8 mouse cellular contexts compared by ENCODE assay signal in genomic region chr5:35893093-35893804, GRCm38 (mm10). TPM values are rescaled to one million over a fixed set of nuclear protein-coding genes. Genes with fewer than 3 reads are reported as not detected.
DNase-seq lines count a peak whose midpoint lies in the region; ATAC-seq and TF ChIP-seq lines count a peak whose summit lies in the region.

Gene Afap1 (plus strand): TSS chr5:35893319.

- H3K4me1 ChIP-seq in cortical plate, adult 2 months (ENCODE audit: control insufficient read depth, insufficient read depth, low read length): peaks cover 2% of the 10 kb centered on the region
- H3K4me1 ChIP-seq in hindbrain, postnatal 0 days (ENCODE audit: insufficient read depth, low read length): peaks cover 33% of the 10 kb centered on the region

- H3K27ac ChIP-seq in cortical plate, adult 2 months (ENCODE audit: insufficient read depth, low read length): peak within 1 kb of the TSS; percentile 78
- H3K27ac ChIP-seq in hindbrain, postnatal 0 days: peak within 1 kb of the TSS; percentile 83

- H3K4me3 ChIP-seq in cortical plate, adult 2 months (ENCODE audit: insufficient read depth, low read length): peak within 1 kb of the TSS; percentile 68
- H3K4me3 ChIP-seq in hindbrain, postnatal 0 days (ENCODE audit: low read length): peak within 1 kb of the TSS; percentile 98

- no peaks in the 10 kb centered on the region for H3K27me3 ChIP-seq in hindbrain, postnatal 0 days (ENCODE audit: insufficient read depth, low read length)

- peak; percentile 53; the same call in 1 of the 2 replicates for TF ChIP-seq POLR2A in cortical plate, adult 2 months (IDR thresholded peaks at IDR 0.05; ENCODE audit: extremely low read depth, insufficient read depth, low read length)

- WGBS in hindbrain, postnatal 0 days: under 1% methylated on average over 47 of the region's 49 CpGs

- H3K36me3 ChIP-seq in hindbrain, postnatal 0 days (ENCODE audit: insufficient read depth, low read length): no peaks in the 10 kb centered on the region

- peak; percentile 98 for DNase-seq in adipocyte (ENCODE audit: low spot score)
- DNase-seq in gastrocnemius, adult 8-10 months (ENCODE audit: low spot score in 2 of 2): peak; percentile 98 to 99
- DNase-seq in hindbrain, postnatal 0 days (ENCODE audit: low spot score): peak; percentile 100
- peak; percentile 99 for DNase-seq in left cerebral cortex, adult 18-20 months (ENCODE audit: low spot score in 2 of 2)
- peak; percentile 100 for DNase-seq in lung, postnatal 4 days
- DNase-seq in retina, postnatal 1 day: peak; percentile 98
- peak; percentile 100 for DNase-seq in thymus, postnatal 4 days

- H3K9me3 ChIP-seq in hindbrain, postnatal 0 days (ENCODE audit: low read length): no peaks in the 10 kb centered on the region

- H3K9ac ChIP-seq in hindbrain, postnatal 0 days (replicated peaks; ENCODE audit: low read length): peak within 1 kb of the TSS; percentile 89

- ATAC-seq in hindbrain, postnatal 0 days: peak; percentile 92

- H3K4me2 ChIP-seq in hindbrain, postnatal 0 days (ENCODE audit: low read depth, low read length): peak within 1 kb of the TSS; percentile 82

- no peak for TF ChIP-seq CTCF in cortical plate, adult 2 months (IDR thresholded peaks at IDR 0.05; ENCODE audit: extremely low read depth, insufficient read depth, low read length)
- TF ChIP-seq CTCF in hindbrain, postnatal 0 days (IDR thresholded peaks at IDR 0.05; ENCODE audit: low read depth): 0 out of 2 replicates have a peak, but pooled peaks have one; percentile 1

RNA-seq across cellular contexts. Expression of gene Afap1, which starts in this region (rescaled TPM):
- polyA plus RNA-seq in cortical plate, adult 2 months (2012; rRNA removed): 12.3 and 14.1 TPM in 2 replicates
- 1 to 10 TPM; 5.5 to 7.5 (median 5.8) TPM for total RNA-seq in gastrocnemius, adult 8-10 months (2022)
- 59.7 and 89.4 TPM in 2 replicates for total RNA-seq in hindbrain, postnatal 0 days (2014; rRNA removed)
- 38.2 and 43.6 TPM in 2 replicates for polyA plus RNA-seq in hindbrain, postnatal 0 days (2015; fragmentation: Nextera tagmentation; extraction: Ambion mirVana)
- total RNA-seq in left cerebral cortex, adult 18-20 months (2021): 10 to 100 TPM; 28.3 to 29.1 TPM

Comparison
In these comparisons a context has a peak if more than half of its experiments do, and no peak if none do; other contexts are left out.
1. Peak in every context shown above with its lines: DNase-seq, ATAC-seq, H3K4me3 ChIP-seq and H3K27ac ChIP-seq.